Mouse (Mus musculus) G1E (cell line): Measurements from ENCODE around the gene Odaph.
"Not testable (repeated sequence)": the region's sequence is repeated elsewhere in the genome, so short reads cannot be mapped to it uniquely, and the experiment has no call there.

Experiments
- CTCF ChIP-seq: IDR thresholded peaks from 2 replicates; pipeline ENCODE4 v1.5.1; 2012; ENCODE audit warnings: low read depth, low read length, inconsistent platforms, mixed read lengths
- GATA1 ChIP-seq: IDR thresholded peaks from 2 replicates; pipeline ENCODE4 v1.6.1; 2012; ENCODE audit warnings: borderline replicate concordance, low read length, inconsistent platforms, mixed read lengths

GRCm38 (mm10) chr5:91945609-91946008 lies 41.7 kb upstream of the Odaph start:
- TF ChIP-seq CTCF, GATA1: not testable (repeated sequence)
